Mouse (Mus musculus) neural tube, embryonic 15.5 days (tissue): Measurements from ENCODE around the gene Chst4. TPM values are rescaled to one million over a fixed set of nuclear protein-coding genes. Genes with fewer than 3 reads are reported as not detected.
"Not testable (repeated sequence)": the region's sequence is repeated elsewhere in the genome, so short reads cannot be mapped to it uniquely, and the experiment has no call there.

ENCODE experiments used
- ATAC-seq: fragments of 200-750 bp; cut with Nextera tagmentation; 2 replicates; pipeline ENCODE4 v1.8.0; 2017; ENCODE audit warnings: mild to moderate bottlenecking, moderate TSS enrichment, moderate library complexity; ENCODE audit not compliant: low FRiP score
- H3K27ac ChIP-seq: fragments of 300-500 bp; sonication (generic); replicated peaks from 2 replicates; pipeline ENCODE4 v1.5.1; 2015; ENCODE audit warnings: mild to moderate bottlenecking, inconsistent platforms
- H3K27me3 ChIP-seq: fragments of 300-500 bp; sonication (generic); replicated peaks from 2 replicates; pipeline ENCODE4 v1.6.1; 2015; ENCODE audit warnings: inconsistent platforms
- H3K36me3 ChIP-seq: fragments of 300-500 bp; sonication (generic); 2 replicates; pipeline ENCODE4 v1.6.1; 2015; ENCODE audit warnings: inconsistent platforms
- H3K4me1 ChIP-seq: fragments of 300-500 bp; sonication (generic); 2 replicates; pipeline ENCODE4 v1.6.1; 2015; ENCODE audit warnings: inconsistent platforms
- H3K4me2 ChIP-seq: fragments of 300-500 bp; sonication (generic); 2 replicates; pipeline ENCODE4 v1.6.1; 2015; ENCODE audit warnings: inconsistent platforms, mild to moderate bottlenecking, moderate library complexity
- H3K4me3 ChIP-seq: fragments of 300-500 bp; sonication (generic); replicated peaks from 2 replicates; pipeline ENCODE4 v1.5.1; 2015; ENCODE audit warnings: mild to moderate bottlenecking, inconsistent platforms
- H3K9ac ChIP-seq: fragments of 300-500 bp; sonication (generic); replicated peaks from 2 replicates; pipeline ENCODE4 v1.6.1; 2015; ENCODE audit warnings: mild to moderate bottlenecking, inconsistent platforms
- H3K9me3 ChIP-seq: fragments of 300-500 bp; sonication (generic); replicated peaks from 2 replicates; pipeline ENCODE4 v1.6.1; 2016; ENCODE audit warnings: inconsistent platforms
- WGBS: fragments of 180-500 bp; shearing (Covaris S2); methylation state at CpG from one replicate; pipeline ENCODE4 v1.1.7; 2015; ENCODE audit warnings: mixed read lengths; 5-methylcytosine and 5-hydroxymethylcytosine counted together
- polyA plus RNA-seq: library from polyadenylated mRNA; unstranded; fragments of >200 nt; fragmentation: Nextera tagmentation; extraction: Ambion mirVana; gene quantifications from 2 replicates; pipeline ENCODE4 v1.2.1, GENCODE M21; 2015

Chst4 gene
- polyA plus RNA-seq, 1 experiment from 2014 or later = not detected

DNA sequence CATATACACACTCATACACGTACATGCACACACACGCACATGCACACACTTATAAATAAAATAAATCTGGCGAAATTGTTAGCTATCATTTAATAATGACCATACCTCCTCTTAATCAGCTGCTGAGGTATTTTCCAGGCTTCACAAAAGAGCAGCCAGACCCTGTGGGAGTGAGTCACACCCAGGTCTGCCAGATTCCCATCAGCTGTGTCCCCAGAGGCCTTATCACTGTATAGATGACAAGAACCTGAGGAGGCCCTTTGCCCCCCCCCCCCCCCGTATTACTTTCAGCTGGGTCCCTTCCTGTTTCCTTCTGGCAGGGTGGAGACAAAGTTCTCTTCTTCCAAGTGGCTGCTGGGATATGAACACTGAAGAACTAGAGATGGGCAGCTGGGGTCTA is 969 bp upstream of the Chst4 start:
- Histone ChIP-seq H3K9me3 (no peaks in the 10 kb centered on the region), H3K27ac (no peak overlapping the region), H3K4me3 (no peak overlapping the region), H3K4me1 (no peaks in the 10 kb centered on the region), H3K27me3 (no peaks in the 10 kb centered on the region), H3K9ac (no peak overlapping the region), H3K36me3 (no peaks in the 10 kb centered on the region), H3K4me2 (no peak overlapping the region)
- WGBS = 85% methylated on average over 4 of the region's 4 CpGs
- ATAC-seq = no peak

DNA sequence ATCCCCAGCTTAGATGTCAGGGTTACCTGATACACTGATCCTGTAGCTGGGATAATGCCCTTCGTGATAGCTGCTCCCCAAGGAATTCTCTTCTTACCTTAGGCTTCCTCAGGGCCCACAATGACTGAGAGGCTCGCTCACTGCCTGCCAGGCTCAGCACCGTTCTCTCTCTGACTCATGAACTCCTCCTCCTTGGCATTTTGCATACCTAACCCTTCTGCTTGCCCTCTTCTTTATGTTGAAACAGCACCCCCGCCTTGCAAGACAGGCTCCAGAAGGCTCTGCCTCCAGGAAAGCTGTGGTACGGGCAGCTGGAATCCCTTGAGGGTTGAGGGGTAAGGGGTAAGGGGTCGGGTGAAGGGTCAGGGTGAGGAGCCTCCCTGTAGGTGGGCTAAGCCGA is 324 bp downstream of the Chst4 start:
- Histone ChIP-seq H3K4me1 (no peaks in the 10 kb centered on the region), H3K9ac (no peak overlapping the region), H3K27me3 (no peaks in the 10 kb centered on the region), H3K4me3 (no peak overlapping the region), H3K27ac (no peak overlapping the region), H3K4me2 (no peak overlapping the region), H3K9me3 (no peaks in the 10 kb centered on the region), H3K36me3 (no peaks in the 10 kb centered on the region)
- WGBS = 48% methylated on average over 7 of the region's 7 CpGs
- no peak for ATAC-seq

- WGBS = 60% methylated on average over 2 of the region's 2 CpGs
- no peaks in the 10 kb centered on the region for H3K36me3 ChIP-seq
- no peaks in the 10 kb centered on the region for H3K27me3 ChIP-seq
- no peak overlapping the region for H3K4me2 ChIP-seq
- H3K27ac ChIP-seq = no peak overlapping the region
- H3K4me1 ChIP-seq = no peaks in the 10 kb centered on the region
- ATAC-seq = no peak
- no peak overlapping the region for H3K4me3 ChIP-seq
- no peak overlapping the region for H3K9ac ChIP-seq
- H3K9me3 ChIP-seq = no peaks in the 10 kb centered on the region
These were observed 3.4 kb downstream of the Chst4 start for GRCm38 (mm10) chr8:110036156-110036555.

DNA sequence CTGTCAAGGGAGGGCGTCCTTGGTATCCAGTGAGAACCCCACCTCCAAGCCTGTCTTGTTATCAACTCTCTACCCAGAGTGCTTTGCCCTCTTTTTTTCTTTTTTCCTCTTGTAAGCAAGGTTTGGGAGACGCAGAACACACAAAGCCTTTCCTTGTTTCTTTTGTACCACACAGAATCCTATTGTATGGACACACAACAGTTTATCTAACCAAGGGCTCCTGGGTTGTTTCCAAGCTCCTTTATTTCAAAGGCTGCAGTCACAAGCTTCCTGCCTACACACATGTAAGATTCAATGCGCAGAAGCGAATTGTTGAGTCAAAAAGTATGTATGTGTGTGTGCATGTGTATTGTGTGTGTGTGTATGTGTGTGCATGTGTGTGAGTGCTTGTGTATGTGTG is 5.2 kb downstream of the Chst4 start:
- no peak overlapping the region for H3K4me2 ChIP-seq
- H3K4me3 ChIP-seq = no peak overlapping the region
- 60% methylated on average over 4 of the region's 4 CpGs for WGBS
- H3K9me3 ChIP-seq = no peaks in the 10 kb centered on the region
- no peaks in the 10 kb centered on the region for H3K36me3 ChIP-seq
- no peak overlapping the region for H3K9ac ChIP-seq
- H3K27me3 ChIP-seq = no peaks in the 10 kb centered on the region
- ATAC-seq = no peak
- no peaks in the 10 kb centered on the region for H3K4me1 ChIP-seq
- H3K27ac ChIP-seq = no peak overlapping the region

- H3K4me3 ChIP-seq, H3K4me1 ChIP-seq, ATAC-seq, H3K27me3 ChIP-seq, H3K9ac ChIP-seq, H3K4me2 ChIP-seq, H3K36me3 ChIP-seq, H3K27ac ChIP-seq, H3K9me3 ChIP-seq: not testable (repeated sequence)
- 32% methylated on average over 8 of the region's 8 CpGs for WGBS
These were observed 5.8 kb downstream of the Chst4 start for GRCm38 (mm10) chr8:110033771-110034170.

DNA sequence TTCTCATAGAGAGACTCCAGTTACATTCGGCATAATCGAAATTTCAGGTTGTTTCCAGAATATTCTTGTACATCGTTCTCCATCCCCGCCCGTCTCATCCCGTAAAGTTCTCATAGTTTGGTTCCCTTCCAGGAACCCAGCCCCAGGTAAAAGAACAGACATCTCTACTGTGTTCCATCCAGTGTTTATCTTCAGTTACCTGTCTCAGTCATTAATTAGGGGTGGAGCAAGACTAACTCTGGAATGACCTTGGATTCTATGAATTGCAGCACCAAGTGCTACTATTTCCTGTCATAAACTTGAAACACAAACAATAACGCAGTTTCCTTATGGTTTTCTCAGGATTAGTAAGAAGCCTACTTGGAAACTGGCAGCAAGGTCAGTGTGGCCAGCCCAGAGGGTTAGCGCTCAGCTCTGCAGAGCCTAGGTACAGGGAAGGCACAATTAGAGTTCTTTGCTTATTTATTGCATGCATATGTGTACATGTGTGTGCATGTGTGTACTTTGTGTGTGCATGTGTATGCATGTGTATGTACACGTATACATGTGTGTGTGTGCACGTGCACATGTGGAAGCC is 16.7 kb downstream of the Chst4 start:
- Histone ChIP-seq H3K27me3 (no peaks in the 10 kb centered on the region), H3K27ac (no peak overlapping the region), H3K4me3 (no peak overlapping the region), H3K9ac (no peak overlapping the region), H3K4me2 (no peak overlapping the region), H3K9me3 (no peaks in the 10 kb centered on the region), H3K4me1 (no peaks in the 10 kb centered on the region), H3K36me3 (no peaks in the 10 kb centered on the region)
- WGBS = 91% methylated on average over 10 of the region's 10 CpGs
- ATAC-seq = no peak

GRCm38 (mm10) chr8:110022081-110022480 is 17.5 kb downstream of the Chst4 start:
- no peak for ATAC-seq
- H3K27me3 ChIP-seq = no peaks in the 10 kb centered on the region
- H3K4me1 ChIP-seq = no peaks in the 10 kb centered on the region
- WGBS = 63% methylated on average over 6 of the region's 6 CpGs
- H3K4me3 ChIP-seq = no peak overlapping the region
- no peaks in the 10 kb centered on the region for H3K36me3 ChIP-seq
- H3K27ac ChIP-seq = no peak overlapping the region
- no peaks in the 10 kb centered on the region for H3K9me3 ChIP-seq
- no peak overlapping the region for H3K9ac ChIP-seq
- H3K4me2 ChIP-seq = no peak overlapping the region

DNA sequence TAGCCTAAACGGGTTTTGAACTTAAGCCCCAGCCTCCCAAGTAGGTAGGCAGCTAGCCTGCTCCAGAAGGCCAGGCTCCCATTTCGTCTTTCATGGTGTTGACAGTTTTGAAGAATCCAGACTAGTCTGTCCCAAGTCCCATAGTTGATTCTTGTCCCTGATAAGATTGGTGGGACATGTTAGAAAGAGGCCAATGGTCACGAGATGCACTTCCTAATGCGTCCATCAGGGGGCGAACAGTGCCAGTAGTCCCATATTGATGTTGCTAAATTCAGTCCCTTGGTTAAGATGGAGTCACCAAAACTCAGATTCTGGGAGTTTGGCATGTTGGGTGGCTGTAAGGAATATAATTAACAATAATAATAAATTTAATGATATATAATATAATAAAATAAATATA is 28.7 kb downstream of the Chst4 start:
- Histone ChIP-seq H3K9ac (no peak overlapping the region), H3K4me3 (no peak overlapping the region)

GRCm38 (mm10) chr8:110008995-110009446 is 30.5 kb downstream of the Chst4 start:
- Histone ChIP-seq H3K27me3 (no peaks in the 10 kb centered on the region), H3K4me1 (peaks cover 8% of the 10 kb centered on the region; the same call in 1 of the 2 replicates), H3K36me3 (no peaks in the 10 kb centered on the region), H3K4me2 (no peak overlapping the region), H3K9me3 (no peaks in the 10 kb centered on the region), H3K9ac (no peak overlapping the region), H3K27ac (no peak overlapping the region), H3K4me3 (no peak overlapping the region)
- no peak for ATAC-seq
- WGBS = 70% methylated on average over 8 of the region's 8 CpGs

More for the DNA sequence above, 28.7 kb downstream of the Chst4 start:
- no peaks in the 10 kb centered on the region for H3K9me3 ChIP-seq
- H3K36me3 ChIP-seq = no peaks in the 10 kb centered on the region
- H3K4me1 ChIP-seq = peaks cover 8% of the 10 kb centered on the region; the same call in 1 of the 2 replicates
- WGBS = 41% methylated on average over 5 of the region's 5 CpGs
- no peak for ATAC-seq
- H3K27ac ChIP-seq = no peak overlapping the region
- H3K27me3 ChIP-seq = no peaks in the 10 kb centered on the region
- H3K4me2 ChIP-seq = no peak overlapping the region

DNA sequence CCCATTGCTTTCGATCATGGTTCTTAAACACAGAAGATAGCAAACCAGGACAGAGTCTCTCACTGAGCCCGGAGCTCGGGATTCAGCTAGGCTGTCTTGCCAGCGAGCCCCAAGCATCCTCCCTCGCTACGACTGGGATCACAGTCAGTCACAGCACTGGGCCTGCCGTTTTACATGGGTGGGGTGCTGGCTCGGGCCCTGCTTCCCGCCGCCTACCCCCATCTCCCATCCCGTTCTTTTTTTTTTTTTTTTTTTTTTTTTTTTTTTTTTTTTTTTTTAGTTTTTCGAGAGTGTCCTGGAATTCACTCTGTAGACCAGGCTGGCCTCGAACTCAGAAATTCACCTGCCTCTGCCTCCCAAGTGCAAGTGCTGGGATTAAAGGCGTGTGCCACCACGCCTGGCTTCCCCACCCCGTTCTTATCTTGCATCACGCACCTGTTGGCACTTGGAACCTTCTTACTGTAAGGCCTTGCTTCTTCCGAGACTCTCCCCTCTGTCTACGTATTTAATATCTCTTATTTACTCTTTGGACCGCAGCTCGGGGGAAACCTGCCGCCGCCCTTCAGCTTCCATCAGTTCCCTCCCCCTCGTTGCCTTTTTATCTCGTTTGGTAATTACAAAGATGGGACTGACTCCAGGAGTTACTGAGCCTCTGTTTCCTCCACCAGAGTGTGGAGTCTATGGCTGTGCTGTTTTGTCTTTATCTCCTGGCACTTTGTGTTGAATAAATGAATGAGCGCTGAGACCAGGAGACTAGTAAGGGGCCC is 31.1 kb downstream of the Chst4 start:
- no peaks in the 10 kb centered on the region for H3K36me3 ChIP-seq
- peaks cover 8% of the 10 kb centered on the region; the same call in 1 of the 2 replicates for H3K4me1 ChIP-seq
- no peaks in the 10 kb centered on the region for H3K9me3 ChIP-seq
- no peaks in the 10 kb centered on the region for H3K27me3 ChIP-seq
- ATAC-seq = no peak
- 89% methylated on average over 26 of the region's 26 CpGs for WGBS
- H3K4me3 ChIP-seq = no peak overlapping the region
- H3K4me2 ChIP-seq = no peak overlapping the region
- H3K9ac ChIP-seq = no peak overlapping the region
- H3K27ac ChIP-seq = no peak overlapping the region

DNA sequence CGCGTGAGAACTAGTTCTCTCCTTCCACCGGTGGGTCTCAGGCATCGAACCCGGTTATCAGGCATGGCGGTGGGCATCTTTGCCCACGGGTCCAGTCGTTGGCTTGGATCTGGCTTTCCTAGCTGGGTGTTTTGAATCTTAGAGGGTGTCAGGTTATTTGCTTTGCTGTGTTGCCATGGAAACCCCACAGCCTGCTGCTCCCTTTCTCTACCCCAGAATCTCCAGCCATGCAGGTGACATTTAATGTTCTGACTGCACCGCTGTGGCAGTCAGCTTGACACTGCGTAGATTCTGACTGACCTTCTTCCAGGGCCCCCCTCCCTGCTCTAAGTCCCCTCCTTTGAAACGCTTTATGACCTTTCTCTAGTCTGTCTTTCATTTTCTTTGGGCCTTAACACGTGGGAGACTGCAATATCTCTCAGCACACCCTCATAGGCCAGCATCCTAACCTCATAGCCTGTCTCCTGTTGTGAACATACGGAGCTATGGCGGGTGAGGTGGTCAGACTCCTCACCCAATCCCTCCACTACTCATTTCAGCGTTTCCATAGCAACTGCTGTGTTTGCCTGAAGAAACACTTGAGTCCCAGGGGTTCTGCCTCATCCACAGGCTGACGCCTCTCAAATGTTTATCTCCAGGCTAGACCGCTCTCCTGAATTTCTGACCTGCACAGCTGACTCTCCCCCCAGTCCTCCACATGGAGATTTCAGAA is 33.1 kb downstream of the Chst4 start:
- peak; percentile 66 for ATAC-seq
- Histone ChIP-seq H3K4me1 (peaks cover 8% of the 10 kb centered on the region; the same call in 1 of the 2 replicates), H3K9me3 (no peaks in the 10 kb centered on the region), H3K4me3 (no peak overlapping the region), H3K4me2 (no peak overlapping the region), H3K27me3 (no peaks in the 10 kb centered on the region), H3K27ac (peak overlapping the region; percentile 20; the same call in 1 of the 2 replicates), H3K9ac (no peak overlapping the region), H3K36me3 (no peaks in the 10 kb centered on the region)
- WGBS = 43% methylated on average over 17 of the region's 17 CpGs

- no peaks in the 10 kb centered on the region for H3K9me3 ChIP-seq
- H3K27me3 ChIP-seq = no peaks in the 10 kb centered on the region
- 84% methylated on average over 5 of the region's 5 CpGs for WGBS
- H3K4me3 ChIP-seq = no peak overlapping the region
- H3K4me1 ChIP-seq = peaks cover 8% of the 10 kb centered on the region; the same call in 1 of the 2 replicates
- H3K4me2 ChIP-seq = no peak overlapping the region
- no peaks in the 10 kb centered on the region for H3K36me3 ChIP-seq
- H3K27ac ChIP-seq = no peak overlapping the region
- no peak for ATAC-seq
- no peak overlapping the region for H3K9ac ChIP-seq
These were observed 35.2 kb downstream of the Chst4 start for GRCm38 (mm10) chr8:110004300-110004699.
